Mouse (Mus musculus) monocyte, adult 5-6 weeks (primary cell): ENCODE results near the gene Prkn. TPM values are rescaled to one million over a fixed set of nuclear protein-coding genes. Genes with fewer than 3 reads are reported as not detected.
"Not testable (repeated sequence)": the region's sequence is repeated elsewhere in the genome, so short reads cannot be mapped to it uniquely, and the experiment has no call there.

Experiments used
- ATAC-seq: fragments of 153-309, 156-312 bp; replicated peaks from 2 replicates; pipeline ENCODE4 v1.8.0; 2017; ENCODE audit warnings: mild to moderate bottlenecking; ENCODE audit not compliant: low TSS enrichment, insufficient number of reproducible peaks, severe bottlenecking, poor library complexity, low FRiP score
- total RNA-seq: library from RNA; stranded (forward); fragments of 200-1000, 200-491, 200-594 nt; gene quantifications from 3 replicates; pipeline ENCODE4 v1.2.3, GENCODE M21; 2017

The Prkn gene
- total RNA-seq, 1 experiment from 2014 or later = not detected

GRCm38 (mm10) chr17:11089361-11089760 lies 249.2 kb downstream of the Prkn start:
- ATAC-seq = no peak

GRCm38 (mm10) chr17:11092900-11093299 lies 252.7 kb downstream of the Prkn start:
- ATAC-seq = no peak

GRCm38 (mm10) chr17:11093321-11093720 lies 253.1 kb downstream of the Prkn start:
- no peak for ATAC-seq

GRCm38 (mm10) chr17:11107007-11107406 lies 266.8 kb downstream of the Prkn start:
- no peak for ATAC-seq

- no peak for ATAC-seq
These were observed 267.7 kb downstream of the Prkn start for GRCm38 (mm10) chr17:11107916-11108315.

GRCm38 (mm10) chr17:11117508-11117907 lies 277.3 kb downstream of the Prkn start:
- no peak for ATAC-seq

- no peak for ATAC-seq
These were observed 283.9 kb downstream of the Prkn start for GRCm38 (mm10) chr17:11124048-11124447.

- ATAC-seq = no peak
These were observed 287.0 kb downstream of the Prkn start for GRCm38 (mm10) chr17:11127217-11127616.

GRCm38 (mm10) chr17:11130919-11131318 lies 290.7 kb downstream of the Prkn start:
- ATAC-seq = no peak

GRCm38 (mm10) chr17:11142321-11142720 lies 302.1 kb downstream of the Prkn start:
- ATAC-seq = no peak

GRCm38 (mm10) chr17:11156119-11156518 lies 315.9 kb downstream of the Prkn start:
- no peak for ATAC-seq

GRCm38 (mm10) chr17:11157536-11157935 lies 317.4 kb downstream of the Prkn start:
- no peak for ATAC-seq

GRCm38 (mm10) chr17:11161436-11161835 lies 321.3 kb downstream of the Prkn start:
- ATAC-seq = no peak

GRCm38 (mm10) chr17:11162770-11163169 lies 322.6 kb downstream of the Prkn start:
- no peak for ATAC-seq

GRCm38 (mm10) chr17:11187356-11187755 lies 347.2 kb downstream of the Prkn start:
- no peak for ATAC-seq

GRCm38 (mm10) chr17:11188494-11188893 lies 348.3 kb downstream of the Prkn start:
- ATAC-seq = no peak

- ATAC-seq = no peak
These were observed 350.1 kb downstream of the Prkn start for GRCm38 (mm10) chr17:11190306-11190705.

- no peak for ATAC-seq
These were observed 357.9 kb downstream of the Prkn start for GRCm38 (mm10) chr17:11198134-11198533.

GRCm38 (mm10) chr17:11209063-11209462 lies 368.9 kb downstream of the Prkn start:
- ATAC-seq = not testable (repeated sequence)

GRCm38 (mm10) chr17:11211006-11211405 lies 370.8 kb downstream of the Prkn start:
- no peak for ATAC-seq

GRCm38 (mm10) chr17:11211591-11211990 lies 371.4 kb downstream of the Prkn start:
- ATAC-seq = no peak
